Mouse (Mus musculus) stomach, postnatal 0 days (tissue): ENCODE measurements around the gene Clcn6. TPM values are rescaled to one million over a fixed set of nuclear protein-coding genes. Genes with fewer than 3 reads are reported as not detected.
A peak's percentile ranks its signal among the peaks of the same experiment; 100 is the strongest.
"Not testable (repeated sequence)": the region's sequence is repeated elsewhere in the genome, so short reads cannot be mapped to it uniquely, and the experiment has no call there.

Experiments used
- ATAC-seq: fragments of 200-750 bp; cut with Nextera tagmentation; 2 replicates; pipeline ENCODE4 v1.8.0; 2017; ENCODE audit not compliant: low FRiP score, low TSS enrichment
- DNase-seq: peaks from one replicate; pipeline ENCODE4 v3.0.0-alpha.2; 2016; ENCODE audit warnings: low spot score
- H3K27ac ChIP-seq: fragments of 300-500 bp; sonication (generic); replicated peaks from 2 replicates; pipeline ENCODE4 v1.5.1; 2014; ENCODE audit warnings: mild to moderate bottlenecking, control low read depth
- H3K27me3 ChIP-seq: fragments of 300-500 bp; sonication (generic); 2 replicates; pipeline ENCODE4 v1.6.1; 2014; ENCODE audit warnings: low read length; ENCODE audit not compliant: control insufficient read depth, insufficient read depth
- H3K36me3 ChIP-seq: fragments of 300-500 bp; sonication (generic); 2 replicates; pipeline ENCODE4 v1.6.1; 2014; ENCODE audit warnings: low read length, mixed read lengths; ENCODE audit not compliant: control insufficient read depth, insufficient read depth
- H3K4me1 ChIP-seq: fragments of 300-500 bp; sonication (generic); replicated peaks from 2 replicates; pipeline ENCODE4 v1.6.1; 2014; ENCODE audit warnings: antibody characterized with exemption; ENCODE audit not compliant: control insufficient read depth, insufficient read depth
- H3K4me2 ChIP-seq: fragments of 300-500 bp; sonication (generic); replicated peaks from 2 replicates; pipeline ENCODE4 v1.6.1; 2014; ENCODE audit warnings: low read depth, mild to moderate bottlenecking, control low read depth, moderate library complexity
- H3K4me3 ChIP-seq: fragments of 300-500 bp; sonication (generic); 2 replicates; pipeline ENCODE4 v1.5.1; 2014; ENCODE audit warnings: low read depth, low read length, control low read depth
- H3K9ac ChIP-seq: fragments of 300-500 bp; sonication (generic); 2 replicates; pipeline ENCODE4 v1.6.1; 2014; ENCODE audit warnings: mild to moderate bottlenecking, low read length, control low read depth, mixed read lengths
- H3K9me3 ChIP-seq: fragments of 300-500 bp; sonication (generic); 2 replicates; pipeline ENCODE4 v1.6.1; 2016; ENCODE audit warnings: low read length; ENCODE audit not compliant: control insufficient read depth
- CTCF ChIP-seq: IDR thresholded peaks from 2 replicates; pipeline ENCODE4 v1.5.1; 2016; ENCODE audit warnings: antibody characterized with exemption, low read depth, mild to moderate bottlenecking, moderate library complexity
- EP300 ChIP-seq: optimal IDR thresholded peaks from 2 replicates; pipeline ENCODE3; 2016; ENCODE audit warnings: antibody characterized with exemption
- WGBS: fragments of 180-500 bp; shearing (Covaris S2); extraction: QIAGEN DNeasy Blood & Tissue Kit; methylation state at CpG from one replicate; pipeline ENCODE4 v1.1.7; 2014; 5-methylcytosine and 5-hydroxymethylcytosine counted together
- polyA plus RNA-seq: library from polyadenylated mRNA; unstranded; fragments of >200 nt; fragmentation: Nextera tagmentation; extraction: Ambion mirVana; gene quantifications from 2 replicates; pipeline ENCODE4 v1.2.1, GENCODE M21; 2015

The Clcn6 gene
- polyA plus RNA-seq, 1 experiment from 2014 or later: 1.8 TPM

- no peak overlapping the region for H3K27ac ChIP-seq
- H3K4me2 ChIP-seq: no peak overlapping the region
- no peak for DNase-seq
- no peak overlapping the region for H3K9ac ChIP-seq
- no peaks in the 10 kb centered on the region for H3K4me1 ChIP-seq
- no peaks in the 10 kb centered on the region for H3K9me3 ChIP-seq
- H3K27me3 ChIP-seq: no peaks in the 10 kb centered on the region
- no peak for TF ChIP-seq EP300
- no peak for TF ChIP-seq CTCF
- peaks cover 46% of the 10 kb centered on the region for H3K36me3 ChIP-seq
- no peak overlapping the region for H3K4me3 ChIP-seq
- no peak for ATAC-seq
- WGBS: 93% methylated on average over 12 of the region's 12 CpGs
Measured at GRCm38 (mm10) chr4:148053417-148053920, 14.8 kb upstream of the Clcn6 start.

DNA sequence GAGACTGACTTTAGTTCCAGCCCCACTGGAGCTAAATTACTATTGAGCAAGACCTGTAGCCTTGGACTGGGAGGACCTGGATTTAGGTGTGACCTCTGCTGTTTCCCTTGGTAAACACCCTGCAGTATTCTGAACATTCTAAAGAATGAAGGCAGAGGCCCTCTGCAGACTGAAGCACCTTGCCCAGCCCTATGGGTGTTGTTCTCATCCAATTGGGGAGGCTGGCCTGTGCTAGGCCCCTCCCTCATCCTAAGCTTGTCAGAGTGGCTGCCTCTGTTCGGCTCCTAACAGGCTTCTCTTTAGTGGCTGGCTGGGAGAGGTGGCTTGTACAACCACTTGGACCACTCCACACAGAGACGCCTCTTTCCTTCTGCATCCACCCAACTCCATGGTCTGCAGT, 14.4 kb upstream of the Clcn6 start:
- TF ChIP-seq EP300: no peak
- no peak for TF ChIP-seq CTCF
- Histone ChIP-seq H3K9me3 (no peaks in the 10 kb centered on the region), H3K27me3 (no peaks in the 10 kb centered on the region), H3K4me1 (no peaks in the 10 kb centered on the region), H3K4me3 (no peak overlapping the region), H3K9ac (no peak overlapping the region), H3K27ac (no peak overlapping the region), H3K36me3 (peaks cover 44% of the 10 kb centered on the region), H3K4me2 (no peak overlapping the region)
- DNase-seq: peak; percentile 34
- WGBS: 63% methylated on average over 2 of the region's 2 CpGs
- peak; percentile 63 for ATAC-seq

GRCm38 (mm10) chr4:148051886-148052285, 13.3 kb upstream of the Clcn6 start:
- Histone ChIP-seq H3K27me3 (no peaks in the 10 kb centered on the region), H3K4me1 (no peaks in the 10 kb centered on the region), H3K4me3 (no peak overlapping the region), H3K4me2 (no peak overlapping the region), H3K9me3 (no peaks in the 10 kb centered on the region), H3K9ac (no peak overlapping the region), H3K27ac (no peak overlapping the region), H3K36me3 (peaks cover 46% of the 10 kb centered on the region)
- ATAC-seq (no peak), DNase-seq (no peak)
- 91% methylated on average over 11 of the region's 11 CpGs for WGBS
- TF ChIP-seq EP300 (no peak), CTCF (no peak)

GRCm38 (mm10) chr4:148051046-148051776, 12.6 kb upstream of the Clcn6 start:
- TF ChIP-seq CTCF (no peak), EP300 (no peak)
- H3K27ac ChIP-seq: no peak overlapping the region
- WGBS: 93% methylated on average over 13 of the region's 13 CpGs
- no peaks in the 10 kb centered on the region for H3K9me3 ChIP-seq
- no peaks in the 10 kb centered on the region for H3K27me3 ChIP-seq
- H3K4me1 ChIP-seq: no peaks in the 10 kb centered on the region
- no peak overlapping the region for H3K9ac ChIP-seq
- ATAC-seq (no peak), DNase-seq (peak; percentile 27)
- H3K4me3 ChIP-seq: no peak overlapping the region
- no peak overlapping the region for H3K4me2 ChIP-seq
- H3K36me3 ChIP-seq: peaks cover 44% of the 10 kb centered on the region

DNA sequence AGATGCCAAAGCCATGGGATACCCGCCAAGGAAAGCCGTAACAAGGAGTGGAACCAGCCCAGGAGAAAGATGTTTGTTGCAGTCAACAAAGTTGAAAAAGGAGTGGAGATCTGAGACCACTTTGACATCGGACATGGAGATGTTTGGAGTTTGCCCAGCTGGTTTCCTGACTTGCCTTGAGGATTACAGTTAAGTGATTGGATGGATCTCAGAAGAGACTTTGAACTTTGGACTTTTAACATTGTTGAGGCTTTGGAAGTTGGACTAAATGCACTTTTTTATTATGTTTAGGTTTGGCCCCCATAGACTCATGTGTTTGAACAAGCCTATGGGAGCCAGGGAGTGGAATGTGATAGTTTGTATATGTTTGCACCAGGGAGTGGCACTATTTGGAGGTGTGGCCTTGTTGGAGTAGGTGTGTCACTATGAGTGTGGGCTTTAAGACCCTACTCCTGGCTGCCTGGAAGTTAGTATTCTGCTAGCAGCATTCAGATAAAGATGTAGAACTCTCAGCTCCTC, 11.8 kb upstream of the Clcn6 start:
- H3K4me2 ChIP-seq, H3K4me1 ChIP-seq, ATAC-seq, H3K4me3 ChIP-seq, H3K27ac ChIP-seq, H3K27me3 ChIP-seq, H3K9ac ChIP-seq, H3K9me3 ChIP-seq: not testable (repeated sequence)
- 76% methylated on average over 3 of the region's 3 CpGs for WGBS
- peak; percentile 12 for DNase-seq
- peaks cover 38% of the 10 kb centered on the region for H3K36me3 ChIP-seq

DNA sequence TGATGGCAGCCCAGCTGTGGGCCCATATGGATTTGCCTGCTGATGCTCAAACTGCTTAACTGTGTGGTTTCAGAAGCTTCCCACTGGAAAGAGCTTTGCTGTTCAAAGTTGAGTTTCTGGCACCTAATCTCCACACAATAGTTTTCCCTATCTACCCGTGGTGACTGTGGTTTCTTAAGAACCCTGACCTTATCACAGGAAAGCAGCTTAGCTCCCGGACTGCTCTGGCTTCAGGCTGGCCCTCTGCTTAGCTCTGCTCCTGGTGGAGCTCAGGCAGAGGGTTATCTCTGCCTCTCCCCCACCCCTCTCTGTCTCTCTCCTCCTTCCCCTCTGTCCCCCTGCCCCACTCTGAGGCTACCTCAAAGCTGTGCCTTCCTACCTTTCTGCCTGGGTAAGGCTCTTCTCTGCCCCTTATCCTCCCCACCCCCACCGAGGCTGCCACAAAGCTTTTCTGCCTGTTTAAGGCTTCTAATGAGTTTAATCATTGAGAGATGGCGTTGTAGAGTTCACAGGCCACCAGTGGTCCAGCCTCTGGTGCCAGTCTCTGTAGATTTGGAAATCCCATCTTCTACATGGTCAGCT, 7.9 kb upstream of the Clcn6 start:
- no peaks in the 10 kb centered on the region; the same call in 1 of the 2 replicates for H3K4me1 ChIP-seq
- WGBS: 48% methylated on average over 4 of the region's 4 CpGs
- H3K9ac ChIP-seq: no peak overlapping the region
- H3K9me3 ChIP-seq: no peaks in the 10 kb centered on the region
- H3K36me3 ChIP-seq: peaks cover 27% of the 10 kb centered on the region
- no peak overlapping the region for H3K4me2 ChIP-seq
- 0 out of 2 replicates have a peak overlapping the region, but pooled peaks have one; percentile 24 for H3K27ac ChIP-seq
- H3K27me3 ChIP-seq: no peaks in the 10 kb centered on the region
- TF ChIP-seq CTCF: no peak
- TF ChIP-seq EP300: no peak
- H3K4me3 ChIP-seq: no peak overlapping the region
- ATAC-seq (0 out of 2 replicates have a peak, but pooled peaks have one; percentile 30), DNase-seq (peak; percentile 38)
